ENCODE assay signal across 7 mouse cellular contexts in the genomic region with DNA sequence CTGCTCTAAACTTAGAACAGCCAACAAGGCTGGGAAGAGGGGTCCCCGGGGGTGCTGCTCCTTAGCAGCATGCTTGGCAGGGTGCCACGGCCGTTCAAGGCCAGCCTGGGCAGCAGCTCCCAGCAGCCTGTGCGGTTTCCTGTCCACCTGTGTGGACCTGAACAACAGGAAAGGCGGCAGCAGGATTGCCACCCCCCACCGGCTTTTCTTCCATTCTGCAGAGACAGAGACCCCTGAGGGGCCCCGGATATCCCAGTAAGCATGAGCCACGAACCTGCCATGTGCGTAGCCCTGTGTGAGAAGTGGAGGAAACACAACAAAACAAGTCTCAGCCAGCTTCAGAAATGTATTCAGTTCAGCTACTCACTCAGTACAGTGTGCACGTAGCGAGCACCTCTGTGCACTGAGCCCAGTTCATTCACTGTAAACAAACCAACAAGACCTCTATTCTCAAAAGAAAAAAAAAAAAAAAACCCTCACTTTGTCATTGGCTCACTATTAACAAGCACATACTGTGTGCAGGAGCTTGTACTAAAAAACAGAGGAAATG.
DNase-seq lines count a peak whose midpoint lies in the region; ATAC-seq and TF ChIP-seq lines count a peak whose summit lies in the region.

No protein-coding gene starts in this region.

- no peak overlapping the region for H3K4me2 ChIP-seq in neural tube, embryonic 11.5 days (ENCODE audit: low read depth)

- no peak for TF ChIP-seq POLR2A in liver, adult 2 months (IDR thresholded peaks at IDR 0.05; ENCODE audit: extremely low read depth, insufficient read depth, low read length)

- ATAC-seq in neural tube, embryonic 11.5 days (ENCODE audit: insufficient read depth, low FRiP score, low TSS enrichment): no peak
- ATAC-seq in monocyte, adult 5-6 weeks (replicated peaks; ENCODE audit: insufficient number of reproducible peaks, low FRiP score, low TSS enrichment, poor library complexity, severe bottlenecking): no peak

- H3K4me3 ChIP-seq in neural tube, embryonic 11.5 days (ENCODE audit: low read depth, low read length): no peak overlapping the region
- H3K4me3 ChIP-seq in forebrain, embryonic 10.5 days: no peak overlapping the region
- H3K4me3 ChIP-seq in liver, adult 2 months (ENCODE audit: insufficient read depth, low read depth, low read length): no peak overlapping the region

- no peaks in the 10 kb centered on the region for H3K27me3 ChIP-seq in neural tube, embryonic 11.5 days (ENCODE audit: control insufficient read depth, insufficient read depth, low read length)
- no peaks in the 10 kb centered on the region for H3K27me3 ChIP-seq in forebrain, embryonic 10.5 days (ENCODE audit: poor library complexity, severe bottlenecking)
- no peaks in the 10 kb centered on the region for H3K27me3 ChIP-seq in liver, adult 2 months (ENCODE audit: control insufficient read depth, insufficient read depth, low read length)

- H3K9me3 ChIP-seq in neural tube, embryonic 11.5 days (ENCODE audit: control insufficient read depth, low read length): no peaks in the 10 kb centered on the region
- H3K9me3 ChIP-seq in forebrain, embryonic 10.5 days: no peaks in the 10 kb centered on the region

- no peaks in the 10 kb centered on the region for H3K36me3 ChIP-seq in neural tube, embryonic 11.5 days (ENCODE audit: control insufficient read depth, insufficient read depth, low read length)
- no peaks in the 10 kb centered on the region for H3K36me3 ChIP-seq in forebrain, embryonic 10.5 days (replicated peaks)
- H3K36me3 ChIP-seq in liver, adult 2 months (ENCODE audit: control insufficient read depth, insufficient read depth, low read length): no peaks in the 10 kb centered on the region

- H3K9ac ChIP-seq in neural tube, embryonic 11.5 days (ENCODE audit: low read length): no peak overlapping the region
- H3K9ac ChIP-seq in liver, adult 2 months (ENCODE audit: low read depth, low read length): peak overlapping the region; percentile 15

- DNase-seq in neural tube, embryonic 11.5 days (ENCODE audit: low spot score): no peak
- no peak for DNase-seq in neural tube, embryonic 10.5 days (ENCODE audit: extremely low spot score, low spot score)
- DNase-seq in forebrain, embryonic 10.5 days (ENCODE audit: extremely low spot score, low spot score): no peak
- DNase-seq in heart, postnatal 14 days: peak; percentile 62
- DNase-seq in liver, adult 2 months (ENCODE audit: extremely low read depth, low read depth, low spot score): no peak
- DNase-seq in B cell, adult 2 months: no peak

- no peak for TF ChIP-seq CTCF in liver, adult 2 months (IDR thresholded peaks at IDR 0.05; ENCODE audit: low read depth, low read length)

- H3K79me2 ChIP-seq in liver, adult 2 months (ENCODE audit: control insufficient read depth, insufficient read depth, low read length): peaks cover 13% of the 10 kb centered on the region

- intact Hi-C loops in heart, postnatal 14 days (cut with DNase I): loop anchor here (10.0 kb wide), 1 partner anchor 277 kb away; no protein-coding TSS in a partner anchor

- peaks cover 9% of the 10 kb centered on the region; the same call in 1 of the 2 replicates for H3K4me1 ChIP-seq in neural tube, embryonic 11.5 days (ENCODE audit: control insufficient read depth, insufficient read depth, low read length)
- peaks cover 65% of the 10 kb centered on the region for H3K4me1 ChIP-seq in forebrain, embryonic 10.5 days
- H3K4me1 ChIP-seq in liver, adult 2 months (ENCODE audit: control insufficient read depth, insufficient read depth, low read length): peaks cover 57% of the 10 kb centered on the region

- 63% methylated on average over 11 of the region's 11 CpGs for WGBS in neural tube, embryonic 11.5 days
- WGBS in forebrain, embryonic 10.5 days: 68% methylated on average over 11 of the region's 11 CpGs
- 25% methylated on average over 11 of the region's 11 CpGs for WGBS in liver, adult 2 months

- H3K27ac ChIP-seq in neural tube, embryonic 11.5 days (ENCODE audit: low read depth, low read length): 0 out of 2 replicates have a peak overlapping the region, but pooled peaks have one; percentile 4
- H3K27ac ChIP-seq in forebrain, embryonic 10.5 days: peak overlapping the region; percentile 81
- H3K27ac ChIP-seq in liver, adult 2 months (replicated peaks; ENCODE audit: insufficient read depth, low read depth, low read length): peak overlapping the region; percentile 43

Comparison
In these comparisons a context has a peak if more than half of its experiments do, and no peak if none do; other contexts are left out.
1. DNase-seq: peak in heart, postnatal 14 days (2 of 2); none in neural tube, embryonic 11.5 days (single experiment), neural tube, embryonic 10.5 days (single experiment), forebrain, embryonic 10.5 days (single experiment), liver, adult 2 months (single experiment) and B cell, adult 2 months (0 of 2).
2. H3K27ac ChIP-seq: peak in every context shown above with its lines; median percentile 81 in forebrain, embryonic 10.5 days; 43 in liver, adult 2 months; 4 in neural tube, embryonic 11.5 days.